Mouse (Mus musculus) kidney, adult 2 months (tissue): Measurements from ENCODE around the gene Rnf144b.

Source experiments
- CTCF ChIP-seq: fragments of 200-500 bp; conservative IDR thresholded peaks from 2 replicates; pipeline ENCODE4 v1.5.1; 2011; ENCODE audit warnings: low read depth, mild to moderate bottlenecking, control low read depth, low read length, moderate library complexity, mixed read lengths; ENCODE audit not compliant: insufficient read depth, insufficient read length
- POLR2A ChIP-seq: fragments of 200-500 bp; IDR thresholded peaks from one replicate; pipeline ENCODE4 v1.6.1; 2011; ENCODE audit warnings: low read depth, low read length, control low read depth

GRCm38 (mm10) chr13:47116000-47116399, 6.5 kb upstream of the Rnf144b start:
- TF ChIP-seq CTCF (no peak), POLR2A (no peak)
